Mouse (Mus musculus) left cerebral cortex, adult 11 months (tissue): Measurements from ENCODE around the gene Zfp385c.
"Not testable (repeated sequence)": the region's sequence is repeated elsewhere in the genome, so short reads cannot be mapped to it uniquely, and the experiment has no call there.

Source experiments
- DNase-seq: peaks from one replicate; pipeline ENCODE4 v3.0.0; 2022; ENCODE audit warnings: low spot score

Gene Zfp385c

DNA sequence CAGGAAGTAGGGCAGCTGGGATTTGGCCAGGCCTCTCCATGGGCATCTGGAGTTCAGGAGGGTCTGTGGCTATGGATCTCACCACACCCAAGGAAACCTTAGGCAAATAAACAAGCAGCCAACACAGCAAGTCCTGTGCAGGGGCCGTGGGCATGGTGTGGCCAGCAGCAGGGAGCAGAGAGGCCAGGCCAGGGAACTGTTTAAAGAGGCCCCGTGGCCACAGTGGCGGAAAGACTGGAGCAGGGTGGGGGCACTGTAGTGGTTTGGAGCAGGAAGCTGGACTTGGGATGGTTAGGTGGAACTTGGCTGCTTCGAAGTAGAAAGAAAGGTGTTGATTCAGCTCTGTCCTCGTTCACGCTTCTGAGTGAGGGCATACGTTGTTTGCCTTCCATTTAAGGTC is 5.0 kb downstream of the Zfp385c start:
- no peak for DNase-seq

DNA sequence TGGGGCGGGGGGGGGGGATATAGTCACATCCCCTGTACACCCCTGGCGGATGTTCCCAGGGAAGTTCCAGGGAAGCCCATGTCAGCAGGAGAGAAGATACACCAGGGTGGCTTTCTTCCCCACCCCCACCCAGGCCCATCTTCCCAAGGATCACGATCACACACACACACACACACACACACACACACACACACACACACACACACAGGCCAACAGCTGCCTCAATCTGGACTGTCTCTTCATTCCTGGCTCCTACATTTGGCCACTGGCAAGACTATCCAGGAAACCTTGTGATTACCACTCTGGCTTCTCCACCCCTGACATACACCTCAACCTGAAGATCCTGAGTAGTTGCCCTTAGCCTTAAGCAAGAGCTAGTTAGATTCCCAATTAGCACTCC is 6.9 kb downstream of the Zfp385c start:
- DNase-seq, result no peak

DNA sequence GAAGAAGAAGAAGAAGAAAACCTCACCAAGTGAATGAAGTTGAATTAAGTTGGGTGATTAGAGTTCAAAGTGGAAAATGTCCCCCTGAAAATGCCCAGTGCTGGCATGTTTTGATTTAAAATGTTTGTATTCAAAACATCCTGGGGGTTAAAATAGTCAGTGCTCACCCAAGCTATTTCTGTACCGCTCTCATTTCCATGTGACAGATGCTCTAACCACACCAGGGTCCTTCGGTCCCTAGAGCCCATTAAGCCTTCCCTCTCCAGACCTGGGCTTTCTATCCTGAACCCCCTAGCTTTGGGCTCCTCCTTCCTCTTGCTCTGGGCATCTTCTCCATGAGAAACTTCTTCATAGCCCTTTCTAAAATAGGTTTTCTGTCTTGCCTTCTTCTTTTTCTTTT is 8.2 kb downstream of the Zfp385c start:
- no peak for DNase-seq

DNA sequence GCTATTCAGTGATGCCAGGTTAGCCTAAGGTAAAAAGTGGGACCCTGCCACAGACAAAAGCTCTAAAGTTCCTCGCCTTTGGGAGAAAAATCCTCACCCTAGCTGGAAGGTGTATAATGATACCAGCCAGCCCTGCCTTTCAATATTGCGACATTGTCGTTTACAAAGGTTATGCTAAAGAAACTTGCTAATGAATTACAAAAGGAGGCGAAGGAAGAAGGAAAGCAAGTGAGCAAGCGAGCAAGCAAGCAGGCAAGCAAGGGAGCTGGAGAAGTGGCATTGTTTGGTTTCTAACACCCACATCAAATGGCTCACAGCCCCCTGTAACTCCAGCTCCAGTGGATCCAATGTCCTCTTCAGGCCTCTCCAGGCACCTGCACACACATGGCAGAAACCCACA is 9.7 kb downstream of the Zfp385c start:
- DNase-seq, result no peak

DNA sequence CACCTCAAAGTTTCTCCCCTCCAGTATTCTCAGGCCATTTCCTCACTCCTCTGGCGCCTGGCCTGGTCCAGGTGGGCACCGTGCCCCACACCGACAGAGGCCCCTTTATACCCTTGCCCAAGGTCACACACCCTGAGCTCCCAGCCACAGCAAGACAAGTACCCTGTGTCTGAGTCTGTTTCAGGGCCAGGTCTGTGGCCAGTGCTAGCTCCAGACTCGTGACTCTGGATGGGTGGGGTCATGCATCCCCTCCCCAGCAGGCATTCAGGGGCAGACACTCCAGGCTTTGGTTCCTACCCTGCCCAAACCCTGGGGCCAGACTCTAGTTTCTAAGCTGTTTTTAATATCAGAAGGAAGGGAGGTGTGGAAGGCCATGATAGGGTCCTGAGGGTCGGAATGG is 10.4 kb downstream of the Zfp385c start:
- DNase-seq, result no peak

DNA sequence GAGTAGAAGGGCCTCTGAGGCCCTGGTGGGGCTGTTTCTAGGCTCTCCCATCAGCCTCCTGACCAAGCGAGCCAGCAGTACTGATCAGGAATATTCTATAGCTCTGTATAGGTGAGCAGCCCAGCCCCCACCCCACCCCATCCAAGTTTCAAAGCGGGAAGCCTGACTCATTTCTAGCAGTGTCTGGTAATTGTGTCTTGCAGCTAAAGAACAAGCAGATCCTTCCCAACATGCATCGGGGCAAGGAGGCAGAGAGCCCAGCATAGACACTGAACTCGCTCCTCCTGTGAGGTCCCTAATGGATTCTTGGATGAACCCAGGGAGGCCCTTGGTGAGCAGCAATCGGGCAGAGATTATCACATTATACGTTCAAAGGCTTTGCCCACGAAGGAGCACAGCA is 14.4 kb downstream of the Zfp385c start:
- no peak for DNase-seq

DNA sequence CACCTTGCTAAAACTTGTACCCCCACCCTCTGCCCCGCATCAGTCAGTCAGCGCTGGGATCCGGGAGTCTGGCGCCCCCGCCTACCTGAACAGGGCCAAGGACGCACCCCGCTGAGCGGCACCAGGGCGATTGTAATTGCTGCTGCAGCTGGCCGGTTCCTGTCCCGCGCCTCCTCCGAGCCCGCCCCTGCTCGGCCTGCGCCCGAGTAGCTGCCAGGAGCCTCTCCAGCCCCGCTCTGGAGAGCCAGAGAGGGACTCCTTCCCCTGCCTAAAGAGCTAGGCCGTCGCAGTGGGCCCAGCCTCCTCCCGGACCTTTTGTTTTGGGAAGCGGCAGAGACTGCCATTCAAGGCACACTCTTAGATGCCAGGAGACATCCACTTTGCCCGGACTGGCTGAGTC is 19.1 kb downstream of the Zfp385c start:
- DNase-seq, result no peak

DNA sequence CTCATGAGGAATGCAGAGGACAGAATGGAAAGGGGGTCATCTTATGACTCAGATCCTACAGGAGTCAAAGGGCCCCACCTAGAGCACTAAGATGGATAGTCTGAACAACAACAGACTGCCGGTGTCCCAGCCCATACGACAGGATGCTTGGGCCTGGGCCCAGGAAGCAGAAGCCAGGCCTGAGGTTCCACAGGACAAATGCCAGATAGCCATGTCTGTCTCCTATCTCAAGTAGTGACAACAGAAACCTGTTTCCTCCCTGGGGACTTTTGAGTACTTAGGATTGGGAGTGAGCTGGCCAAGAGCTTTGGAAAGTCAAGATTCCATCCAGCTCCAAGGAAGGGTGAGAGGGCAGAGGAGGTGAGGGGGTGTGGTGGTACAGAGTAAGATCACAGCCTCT is 20.3 kb downstream of the Zfp385c start:
- DNase-seq, result no peak

DNA sequence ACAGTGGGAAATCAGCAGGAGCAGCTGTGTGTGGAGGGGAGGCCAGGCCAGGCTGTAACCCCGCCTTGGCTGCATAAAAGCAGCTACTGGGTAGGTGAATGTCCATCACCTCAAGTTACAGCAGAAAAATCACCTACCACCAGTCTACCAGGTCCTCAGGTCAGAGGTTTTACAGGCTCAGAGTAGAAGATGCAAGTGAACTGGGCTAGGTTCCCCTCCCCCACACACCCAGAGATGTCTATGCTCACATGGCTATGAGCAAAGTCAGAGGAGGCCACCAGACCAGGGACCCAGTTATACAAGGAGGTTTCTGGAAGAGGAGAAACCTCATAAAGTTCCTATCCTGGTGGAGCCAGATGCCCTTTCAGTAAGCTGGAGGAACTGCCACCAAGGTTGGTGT is 21.2 kb downstream of the Zfp385c start:
- no peak for DNase-seq

DNA sequence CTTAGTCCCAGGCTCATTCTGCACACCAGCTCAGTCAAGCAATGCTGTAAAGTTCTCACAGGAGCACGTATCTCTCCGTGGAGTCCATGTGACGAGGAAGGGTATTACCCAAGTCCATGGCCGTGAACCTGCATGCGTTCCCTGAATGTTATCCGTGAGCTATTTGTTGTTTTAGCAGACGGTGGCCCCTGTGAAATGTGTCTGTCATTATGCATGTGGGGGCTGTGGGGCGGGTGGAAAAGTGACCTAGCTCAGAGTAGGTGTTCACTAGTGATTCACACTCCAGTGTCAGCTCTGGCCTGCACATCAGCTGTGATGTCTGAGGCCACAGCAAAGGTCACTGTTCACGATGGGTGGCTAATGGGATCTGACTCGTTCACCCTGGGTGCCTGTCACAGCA is 32.4 kb downstream of the Zfp385c start:
- DNase-seq, result no peak

DNA sequence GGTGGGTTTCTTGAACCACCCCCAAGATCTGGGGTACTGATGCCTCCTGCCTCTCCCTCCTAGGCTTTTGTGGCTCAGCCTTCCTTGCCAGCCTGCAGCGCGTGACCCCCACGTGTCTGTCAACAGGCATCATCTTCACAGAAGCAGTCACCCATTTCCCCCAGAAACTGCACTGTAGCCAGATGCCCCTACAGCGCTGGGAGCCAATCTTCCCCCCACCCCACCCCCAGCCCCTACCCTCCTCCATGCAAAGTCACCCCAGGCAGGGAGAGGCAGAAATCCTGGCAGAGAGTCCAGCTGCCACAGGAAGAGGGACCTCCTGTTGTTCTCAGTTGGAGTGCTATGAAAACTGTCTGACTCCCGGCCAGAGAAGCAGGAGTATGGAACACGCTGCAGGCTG is 35.8 kb downstream of the Zfp385c start:
- DNase-seq, result no peak

DNA sequence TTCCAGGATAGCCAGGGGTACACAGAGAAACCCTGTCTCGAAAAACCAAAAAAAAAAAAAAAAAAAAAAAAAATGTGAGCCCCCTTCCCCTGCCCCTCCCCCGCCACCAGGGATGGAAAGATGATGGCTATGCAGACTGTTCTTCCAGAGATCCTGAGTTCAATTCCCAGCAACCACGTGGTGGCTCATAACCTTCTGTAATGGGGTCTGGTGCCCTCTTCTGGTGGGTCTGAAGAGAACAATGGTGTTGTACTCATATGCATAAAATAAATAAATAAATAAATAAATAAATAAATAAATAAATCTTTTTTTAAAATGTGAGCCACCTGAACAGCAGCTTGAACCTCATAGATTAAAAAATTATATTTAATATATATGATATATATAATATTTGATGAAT is 36.7 kb downstream of the Zfp385c start:
- not testable (repeated sequence) for DNase-seq

DNA sequence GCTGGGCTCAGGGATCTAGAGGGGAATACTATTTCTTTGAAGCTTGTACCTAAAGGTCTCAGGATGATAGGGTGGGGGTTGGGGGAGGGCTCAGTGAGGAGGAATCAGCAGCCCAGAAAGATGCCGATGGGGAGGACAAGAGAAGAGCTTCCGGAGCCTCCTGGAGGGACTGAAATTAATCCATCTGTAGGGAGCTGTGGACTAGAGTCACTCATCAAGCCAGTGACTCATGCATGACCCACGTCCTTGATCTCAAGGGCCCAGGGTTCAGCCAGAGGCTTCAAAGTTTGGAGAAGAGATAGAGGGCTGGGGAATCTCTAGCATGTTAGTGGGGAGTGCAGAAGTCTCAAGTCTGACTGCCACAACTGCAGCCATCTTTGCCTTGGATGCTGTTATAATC is 40.5 kb downstream of the Zfp385c start:
- no peak for DNase-seq

DNA sequence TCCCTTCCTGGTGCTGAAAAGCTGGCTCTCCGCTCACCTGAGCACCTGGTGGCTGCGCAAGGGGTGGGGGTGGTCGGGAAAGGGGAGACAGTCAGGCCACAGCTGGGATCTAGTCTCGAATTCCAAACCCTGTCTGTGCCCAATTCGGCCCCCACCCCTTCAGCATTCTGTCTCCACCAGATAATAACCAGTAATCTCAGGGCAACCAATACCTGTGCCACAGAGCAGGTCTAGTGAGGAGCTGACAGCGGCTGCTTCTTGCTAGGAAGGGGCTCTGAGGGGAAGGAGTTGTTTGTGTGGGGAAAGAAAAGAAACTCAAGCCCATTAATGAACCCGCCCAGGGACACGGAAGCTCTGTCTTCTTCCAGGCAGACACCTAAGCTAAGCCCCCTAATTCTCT is 41.0 kb downstream of the Zfp385c start:
- DNase-seq, result no peak

DNA sequence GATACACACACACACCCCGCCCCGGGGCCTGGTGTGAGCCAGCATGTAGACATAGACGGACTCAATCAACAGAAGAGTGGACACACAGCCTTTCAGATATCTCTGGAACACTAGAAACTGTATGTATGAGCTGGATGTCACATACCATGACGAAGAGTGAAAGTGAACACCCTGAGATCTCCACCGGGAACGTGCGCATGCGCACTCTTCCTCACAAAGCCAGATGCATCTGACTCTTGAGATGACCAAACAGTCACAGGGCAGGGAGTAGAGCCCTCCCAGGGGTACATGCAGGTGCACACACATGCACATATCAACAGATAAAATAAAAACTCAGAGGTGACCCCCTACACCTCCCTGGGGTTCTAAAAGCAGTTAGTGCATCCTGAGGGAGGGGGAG is 43.9 kb downstream of the Zfp385c start:
- no peak for DNase-seq

DNA sequence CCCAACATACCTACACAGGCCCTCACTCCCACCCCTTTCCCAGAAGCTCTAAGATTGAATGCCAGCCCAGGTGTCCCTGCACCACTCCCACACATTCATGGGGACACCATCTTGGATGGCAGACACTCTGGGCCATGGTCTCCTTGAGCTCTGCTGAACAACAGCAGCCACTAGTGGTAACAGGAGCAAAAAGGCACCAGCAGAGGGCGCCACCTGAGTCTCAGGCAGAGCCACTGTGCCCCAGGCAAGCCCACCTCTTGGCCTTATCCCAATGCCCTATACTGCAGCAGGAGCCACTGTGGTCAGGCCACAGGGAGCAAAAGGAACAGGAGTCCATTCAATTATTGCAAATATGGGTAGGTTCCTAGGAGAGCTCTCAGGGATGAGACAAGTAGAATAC is 46.0 kb downstream of the Zfp385c start:
- DNase-seq, result no peak

DNA sequence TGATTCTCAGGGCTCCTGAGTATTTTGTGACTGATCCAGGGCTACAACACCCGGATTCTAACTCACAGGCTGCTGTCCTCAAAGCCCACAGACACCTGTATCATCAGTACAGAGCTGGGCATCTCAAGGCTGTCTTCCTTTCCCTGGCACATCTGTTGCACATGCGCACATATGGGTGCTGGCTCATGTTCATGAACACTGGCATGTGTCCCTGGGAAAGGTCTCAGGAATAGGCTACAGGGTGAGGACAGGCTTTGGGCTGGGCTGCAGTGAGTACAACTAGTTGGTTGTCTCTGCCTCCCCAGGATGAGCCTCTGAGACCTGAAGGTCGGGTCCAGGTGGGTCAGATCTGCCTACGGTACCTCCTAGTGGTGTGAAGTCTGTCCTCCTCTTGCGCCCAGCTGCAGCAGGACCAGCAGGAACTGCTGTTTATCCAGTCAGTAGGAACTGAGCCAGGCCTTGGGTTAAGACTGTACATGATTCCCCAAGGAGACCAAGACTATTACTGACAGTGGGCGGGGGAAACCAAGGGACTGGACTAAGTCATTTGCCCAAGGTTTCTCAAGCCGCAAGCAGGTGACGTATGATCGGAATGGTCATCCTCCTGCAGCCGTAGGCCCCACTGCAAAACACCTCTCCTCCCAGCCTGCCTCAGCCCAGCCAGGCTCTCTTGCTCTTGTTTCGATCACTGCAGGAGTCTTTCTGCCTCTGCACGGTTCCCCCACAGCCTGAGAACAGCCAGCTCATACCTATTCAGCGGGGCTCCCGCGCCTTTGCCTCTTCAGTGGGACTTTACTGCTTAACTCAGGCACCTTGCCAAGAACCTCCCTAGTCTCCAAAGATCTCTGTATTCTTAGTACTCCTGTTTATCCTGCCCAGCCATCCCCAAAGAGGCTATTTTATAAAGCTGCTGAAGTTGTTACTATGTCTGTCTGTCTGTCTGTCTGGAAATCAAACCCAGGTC is 48.4 kb downstream of the Zfp385c start:
- DNase-seq, result no peak

DNA sequence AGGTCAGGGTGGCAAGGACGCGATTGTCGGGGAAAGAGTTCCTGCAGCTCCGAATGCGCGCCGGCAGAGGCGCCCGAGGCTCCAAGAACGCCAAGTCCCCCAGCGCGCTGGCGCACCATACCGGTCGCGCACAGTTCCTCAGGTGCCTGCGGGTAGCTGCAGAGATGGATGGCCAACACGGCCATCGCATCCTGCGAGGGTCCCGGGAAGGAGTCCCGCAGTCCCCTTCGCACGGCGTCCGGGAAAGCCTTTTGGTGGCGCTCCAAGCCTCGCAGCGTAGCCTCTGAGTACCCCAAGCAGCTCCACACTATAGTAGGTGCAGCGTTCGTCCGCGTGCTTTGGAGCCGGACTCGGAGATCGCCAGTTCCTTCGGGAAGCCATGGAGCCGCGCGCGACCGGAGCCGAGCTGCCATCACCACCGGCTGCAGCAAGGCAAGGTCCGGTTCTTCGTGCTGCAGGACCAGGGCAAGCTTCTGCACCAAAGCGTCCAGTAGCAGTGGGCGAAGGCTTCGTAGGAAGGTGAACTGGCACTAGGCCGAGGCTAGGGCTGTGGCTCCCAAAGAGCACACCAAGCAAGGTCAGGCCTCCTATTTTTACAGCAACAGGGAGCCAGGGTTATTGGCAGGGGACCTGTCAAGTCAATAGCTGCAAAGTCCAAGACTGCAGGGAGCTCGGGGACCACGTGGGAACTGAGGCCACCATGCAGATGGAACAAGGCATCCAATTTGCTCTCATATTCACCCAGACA is 51.9 kb downstream of the Zfp385c start:
- DNase-seq, result no peak

DNA sequence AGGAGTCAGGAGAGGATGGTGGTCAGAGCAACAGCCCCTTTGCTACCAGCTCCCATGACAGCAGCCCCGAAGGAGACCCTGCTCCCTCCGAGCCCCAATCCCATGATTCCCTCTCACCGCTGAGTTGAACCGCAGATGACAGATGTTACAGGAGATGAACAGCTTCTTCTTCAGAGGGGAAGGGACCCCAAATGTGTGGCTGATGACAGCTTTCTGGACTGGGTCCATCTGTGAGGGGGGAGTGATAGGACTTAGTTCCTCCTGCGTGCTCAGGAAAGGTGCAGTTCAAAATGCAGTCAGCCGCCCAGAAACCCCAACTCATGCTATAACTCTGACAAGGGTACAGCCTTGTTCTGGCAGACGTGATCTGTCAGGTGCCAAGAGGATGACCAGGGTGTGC is 57.7 kb downstream of the Zfp385c start:
- DNase-seq, result no peak

DNA sequence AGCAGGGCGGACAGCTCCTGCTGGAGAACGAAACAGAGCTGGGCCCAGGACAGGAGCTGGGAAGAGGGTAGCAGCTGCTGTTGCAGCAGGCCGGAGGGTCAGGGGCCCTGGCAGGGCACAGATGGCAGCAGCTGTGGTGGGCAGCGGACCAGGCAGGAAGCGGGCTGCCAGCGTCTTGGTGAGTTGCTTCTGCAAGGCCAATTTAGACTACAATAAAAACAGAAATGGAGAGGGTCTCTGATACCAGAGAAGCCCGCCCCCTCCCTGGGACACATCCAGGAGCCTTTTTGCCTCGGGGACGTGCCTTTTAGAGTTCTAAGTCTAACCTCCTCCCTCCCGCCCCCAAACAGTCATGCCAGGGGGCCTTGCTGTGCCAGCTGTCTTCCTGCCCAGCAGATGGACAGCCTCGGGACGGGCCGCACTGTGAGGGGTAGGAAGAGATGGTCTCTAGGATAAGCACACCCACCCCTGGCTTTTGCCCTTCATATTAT is 63.3 kb downstream of the Zfp385c start:
- no peak for DNase-seq

DNA sequence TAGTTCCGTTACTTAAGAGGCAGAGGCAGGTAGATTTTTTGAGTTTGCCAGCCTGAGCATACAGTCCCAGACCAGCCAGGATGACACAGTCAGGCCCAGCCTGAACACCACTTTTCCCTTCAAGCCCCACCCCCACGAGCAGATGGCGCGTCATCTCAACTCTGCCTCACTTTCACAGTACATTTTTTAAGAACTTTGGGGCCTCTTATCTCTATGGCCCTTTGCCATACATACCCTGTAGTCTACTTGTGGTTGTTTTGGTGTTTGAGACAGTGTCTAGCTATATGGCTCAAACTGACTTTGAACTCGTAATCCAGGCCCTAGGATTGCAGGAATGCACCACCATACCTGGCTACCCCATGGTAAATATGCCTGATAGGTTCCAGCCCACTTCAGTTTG is 64.2 kb downstream of the Zfp385c start:
- no peak for DNase-seq

DNA sequence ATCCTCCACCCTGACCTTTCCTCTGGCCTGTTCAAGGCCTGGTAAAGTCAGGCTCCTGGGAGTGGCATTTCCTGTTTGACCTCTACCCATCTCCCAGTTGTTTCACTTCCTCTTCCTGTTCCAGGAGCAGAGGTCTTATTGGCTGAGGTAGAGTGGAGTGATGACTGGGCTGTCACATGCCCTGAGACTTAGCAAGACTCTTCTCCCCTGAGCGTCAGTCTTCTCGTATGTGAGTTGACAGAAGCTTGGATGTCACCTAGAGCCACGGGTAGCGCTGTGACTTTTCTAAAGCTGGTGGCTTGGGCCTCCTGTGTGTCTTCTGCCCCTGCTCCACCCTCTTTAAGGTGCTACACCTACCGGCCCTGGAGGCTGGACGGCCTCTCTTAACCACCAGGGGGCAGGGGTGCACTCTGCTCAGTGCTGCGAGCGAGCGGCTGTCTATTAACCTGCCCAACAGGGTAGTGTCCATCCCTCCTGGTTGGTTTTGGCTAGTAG is 65.5 kb downstream of the Zfp385c start:
- DNase-seq, result no peak
